Mouse (Mus musculus): ENCODE data around the gene Tbc1d1.

GRCm38 (mm10) chr5:64114210-64114609 lies 41.9 kb upstream of the Tbc1d1 start:
- TF ChIP-seq EP300 (optimal IDR thresholded peaks at IDR 0.05) (no peak), CTCF (IDR thresholded peaks at IDR 0.05; ENCODE audit: low read depth) (no peak)
